10 mouse cellular contexts compared by ENCODE assay signal in the genomic region with DNA sequence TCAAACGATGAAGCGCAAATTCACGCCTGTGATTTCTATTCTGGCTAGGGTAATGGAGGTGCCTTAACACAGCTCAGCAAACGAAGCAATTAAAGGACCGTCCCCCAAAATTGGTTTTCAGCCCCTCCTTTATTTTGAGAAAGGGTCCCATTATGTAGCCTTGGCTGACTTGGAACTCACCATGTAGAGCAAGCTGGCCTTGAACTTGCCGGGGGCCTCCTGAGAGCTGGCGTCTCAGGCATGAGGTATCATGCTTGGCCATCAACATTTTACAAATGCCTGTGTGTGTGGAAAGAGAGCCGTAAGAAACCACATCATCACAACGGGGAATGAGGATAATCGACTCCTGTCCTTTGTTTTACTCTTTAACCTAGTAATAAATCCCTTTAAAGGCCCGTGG. TPM values are rescaled to one million over a fixed set of nuclear protein-coding genes. Genes with fewer than 3 reads are reported as not detected.
A peak's percentile ranks its signal among the peaks of the same experiment; 100 is the strongest.
DNase-seq lines count a peak whose midpoint lies in the region; ATAC-seq and TF ChIP-seq lines count a peak whose summit lies in the region.
"Had no signal": no experiment of that assay in that cellular context is flagged by ENCODE, and none has a peak within 500 bp of the region (broad histone marks: within the 10 kb centered on the region; RNA-seq: fewer than 3 reads in every experiment).

No protein-coding gene starts in this region.

- no peak for DNase-seq in heart, postnatal 10 days
- DNase-seq in hindbrain, postnatal 0 days (ENCODE audit: low spot score), result no peak
- DNase-seq in midbrain, postnatal 0 days (ENCODE audit: low spot score), result no peak
- DNase-seq in gastrocnemius, postnatal 14 days, result no peak
- DNase-seq in right cerebral cortex, postnatal 36 days (ENCODE audit: low spot score in 2 of 2), result no peak
- no peak for DNase-seq in spleen, adult 18-20 months

- peak overlapping the region; percentile 67 for H3K4me2 ChIP-seq in heart, embryonic 13.5 days
- peak overlapping the region; percentile 46 for H3K4me2 ChIP-seq in embryonic facial prominence, embryonic 12.5 days (replicated peaks)
- H3K4me2 ChIP-seq in hindbrain, postnatal 0 days (ENCODE audit: low read depth, low read length), result peak overlapping the region; percentile 49
- H3K4me2 ChIP-seq in midbrain, postnatal 0 days (ENCODE audit: low read depth, low read length, poor library complexity, severe bottlenecking), result peak overlapping the region; percentile 49

- no peaks in the 10 kb centered on the region for H3K36me3 ChIP-seq in heart, embryonic 13.5 days
- H3K36me3 ChIP-seq in embryonic facial prominence, embryonic 12.5 days, result no peaks in the 10 kb centered on the region
- H3K36me3 ChIP-seq in hindbrain, postnatal 0 days (ENCODE audit: insufficient read depth, low read length), result no peaks in the 10 kb centered on the region
- H3K36me3 ChIP-seq in midbrain, postnatal 0 days (ENCODE audit: insufficient read depth, low read length), result no peaks in the 10 kb centered on the region

- H3K4me1 ChIP-seq in heart, embryonic 13.5 days, result peaks cover 66% of the 10 kb centered on the region
- peaks cover 48% of the 10 kb centered on the region for H3K4me1 ChIP-seq in embryonic facial prominence, embryonic 12.5 days
- peaks cover 12% of the 10 kb centered on the region for H3K4me1 ChIP-seq in hindbrain, postnatal 0 days (ENCODE audit: insufficient read depth, low read length)
- H3K4me1 ChIP-seq in midbrain, postnatal 0 days (ENCODE audit: insufficient read depth, low read length), result peaks cover 2% of the 10 kb centered on the region; the same call in 1 of the 2 replicates

- H3K9me3 ChIP-seq in heart, embryonic 13.5 days, result no peaks in the 10 kb centered on the region; the same call in 1 of the 2 replicates
- no peaks in the 10 kb centered on the region for H3K9me3 ChIP-seq in embryonic facial prominence, embryonic 12.5 days
- no peaks in the 10 kb centered on the region for H3K9me3 ChIP-seq in hindbrain, postnatal 0 days (ENCODE audit: low read length)
- H3K9me3 ChIP-seq in midbrain, postnatal 0 days (ENCODE audit: low read length), result no peaks in the 10 kb centered on the region

- intact Hi-C loops in heart, postnatal 10 days (cut with DNase I), result no loop called here
- intact Hi-C loops in gastrocnemius, postnatal 14 days (cut with DNase I; ENCODE audit: low total_unique reads), result no loop called here

- H3K27ac ChIP-seq in heart, embryonic 13.5 days (replicated peaks), result peak overlapping the region; percentile 83
- peak overlapping the region; percentile 91 for H3K27ac ChIP-seq in embryonic facial prominence, embryonic 12.5 days
- no peak overlapping the region for H3K27ac ChIP-seq in hindbrain, postnatal 0 days
- no peak overlapping the region for H3K27ac ChIP-seq in midbrain, postnatal 0 days (ENCODE audit: low read depth, low read length)

- no peak for ATAC-seq in heart, embryonic 13.5 days (ENCODE audit: extremely low read depth, insufficient number of reproducible peaks, low FRiP score, low TSS enrichment)
- ATAC-seq in embryonic facial prominence, embryonic 12.5 days (ENCODE audit: insufficient number of reproducible peaks, insufficient read depth, low FRiP score, low TSS enrichment), result no peak
- ATAC-seq in hindbrain, postnatal 0 days, result no peak
- ATAC-seq in midbrain, postnatal 0 days (ENCODE audit: low FRiP score), result no peak

- H3K27me3 ChIP-seq in heart, embryonic 13.5 days (replicated peaks), result no peaks in the 10 kb centered on the region
- H3K27me3 ChIP-seq in embryonic facial prominence, embryonic 12.5 days, result no peaks in the 10 kb centered on the region
- H3K27me3 ChIP-seq in hindbrain, postnatal 0 days (ENCODE audit: insufficient read depth, low read length), result no peaks in the 10 kb centered on the region
- H3K27me3 ChIP-seq in midbrain, postnatal 0 days (ENCODE audit: insufficient read depth, low read length), result no peaks in the 10 kb centered on the region

- TF ChIP-seq CTCF in hindbrain, postnatal 0 days (IDR thresholded peaks at IDR 0.05; ENCODE audit: low read depth), result no peak
- TF ChIP-seq CTCF in midbrain, postnatal 0 days (IDR thresholded peaks at IDR 0.05), result no peak

- 28% methylated on average over 11 of the region's 11 CpGs for WGBS in heart, embryonic 13.5 days
- 21% methylated on average over 11 of the region's 11 CpGs for WGBS in embryonic facial prominence, embryonic 12.5 days
- WGBS in hindbrain, postnatal 0 days, result 32% methylated on average over 11 of the region's 11 CpGs
- WGBS in midbrain, postnatal 0 days, result 32% methylated on average over 11 of the region's 11 CpGs

- peak overlapping the region; percentile 57 for H3K9ac ChIP-seq in heart, embryonic 13.5 days
- H3K9ac ChIP-seq in embryonic facial prominence, embryonic 12.5 days, result no peak overlapping the region
- no peak overlapping the region for H3K9ac ChIP-seq in hindbrain, postnatal 0 days (replicated peaks; ENCODE audit: low read length)
- no peak overlapping the region for H3K9ac ChIP-seq in midbrain, postnatal 0 days (replicated peaks; ENCODE audit: low read length, poor library complexity, severe bottlenecking)

- peak overlapping the region; percentile 38 for H3K4me3 ChIP-seq in heart, embryonic 13.5 days
- no peak overlapping the region for H3K4me3 ChIP-seq in embryonic facial prominence, embryonic 12.5 days
- no peak overlapping the region for H3K4me3 ChIP-seq in hindbrain, postnatal 0 days (ENCODE audit: low read length)
- peak overlapping the region; percentile 18; the same call in 1 of the 2 replicates for H3K4me3 ChIP-seq in midbrain, postnatal 0 days (ENCODE audit: low read depth, low read length)
- H3K4me3 ChIP-seq: erythroblast, embryonic 14.5 days; megakaryocyte, embryonic 14.5 days had no signal

RNA-seq across cellular contexts. Expression of a gene that starts 23.5 kb away (rescaled TPM):
- polyA plus RNA-seq in heart, embryonic 13.5 days (2015; fragmentation: Nextera tagmentation; extraction: Ambion mirVana), result 19.3 and 20.0 TPM in 2 replicates
- 10 to 100 TPM; 40.6 to 51.5 TPM for total RNA-seq in heart, postnatal 10 days (2021)
- 20.1 and 20.3 TPM in 2 replicates for polyA plus RNA-seq in embryonic facial prominence, embryonic 12.5 days (2016; fragmentation: Nextera tagmentation; extraction: Ambion mirVana)
- 15.4 and 18.9 TPM in 2 replicates for total RNA-seq in hindbrain, postnatal 0 days (2014; rRNA removed)
- polyA plus RNA-seq in hindbrain, postnatal 0 days (2015; fragmentation: Nextera tagmentation; extraction: Ambion mirVana), result 14.6 and 16.8 TPM in 2 replicates
- 8.3 and 10.9 TPM in 2 replicates for total RNA-seq in midbrain, postnatal 0 days (2014; rRNA removed)
- 10.6 and 12.7 TPM in 2 replicates for polyA plus RNA-seq in midbrain, postnatal 0 days (2015; fragmentation: Nextera tagmentation; extraction: Ambion mirVana)
- 10 to 100 TPM; 17.6 to 18.2 TPM for total RNA-seq in gastrocnemius, postnatal 14 days (2021)

Comparison
In these comparisons a context has a peak if more than half of its experiments do, and no peak if none do; other contexts are left out.
1. H3K27ac ChIP-seq: peak in heart, embryonic 13.5 days (single experiment) and embryonic facial prominence, embryonic 12.5 days (single experiment); none in hindbrain, postnatal 0 days (single experiment) and midbrain, postnatal 0 days (single experiment).
2. H3K4me3 ChIP-seq: peak in heart, embryonic 13.5 days (single experiment) and midbrain, postnatal 0 days (single experiment); none in embryonic facial prominence, embryonic 12.5 days (single experiment) and hindbrain, postnatal 0 days (single experiment).
3. Peak in every context shown above with its lines, with median percentiles within 50 percentile points of each other: H3K4me2 ChIP-seq.